Mouse (Mus musculus) embryonic fibroblast, embryonic 13.5 days (primary cell): ENCODE measurements at regions not wholly inside any gene's neighbourhood (a gene's known extent, or its start where the extent isn't known, plus 50 kb on each side); places are given as distances from the start of the nearest gene placed in this dataset.

Experiments used
- CTCF ChIP-seq: IDR thresholded peaks from 2 replicates; pipeline ENCODE4 v1.5.1; 2011; ENCODE audit warnings: mild to moderate bottlenecking, control low read depth, low read length, moderate library complexity, borderline replicate concordance; ENCODE audit not compliant: insufficient read depth
- POLR2A ChIP-seq: IDR thresholded peaks from 2 replicates; pipeline ENCODE4 v1.6.1; 2011; ENCODE audit warnings: low read depth, mild to moderate bottlenecking, control low read depth, low read length, moderate library complexity

- TF ChIP-seq CTCF (no peak), POLR2A (no peak)
Measured at GRCm38 (mm10) chr6:51332841-51333240, 99.6 kb upstream of the Nfe2l3 start.
